Mouse (Mus musculus) limb, embryonic 14.5 days (tissue): ENCODE results near the gene Gli1. TPM values are rescaled to one million over a fixed set of nuclear protein-coding genes. Genes with fewer than 3 reads are reported as not detected.

Experiments used
- ATAC-seq: fragments of 200-750 bp; cut with Nextera tagmentation; 2 replicates; pipeline ENCODE4 v1.8.0; 2017; ENCODE audit warnings: low read depth, moderate number of reproducible peaks, moderate TSS enrichment; ENCODE audit not compliant: low FRiP score
- DNase-seq: peaks from one replicate; pipeline ENCODE4 v3.0.0-alpha.2; 2015; ENCODE audit warnings: low spot score
- H3K27ac ChIP-seq: fragments of 300-500 bp; sonication (generic); replicated peaks from 2 replicates; pipeline ENCODE4 v1.5.1; 2014; ENCODE audit warnings: low read depth, mild to moderate bottlenecking, low read length, moderate library complexity, mixed read lengths
- H3K27me3 ChIP-seq: fragments of 300-500 bp; sonication (generic); 2 replicates; pipeline ENCODE4 v1.6.1; 2014; ENCODE audit warnings: low read length, mixed read lengths; ENCODE audit not compliant: control insufficient read depth, insufficient read depth
- H3K36me3 ChIP-seq: fragments of 300-500 bp; sonication (generic); 2 replicates; pipeline ENCODE4 v1.6.1; 2014; ENCODE audit warnings: mild to moderate bottlenecking, low read length, moderate library complexity, mixed read lengths; ENCODE audit not compliant: control insufficient read depth, insufficient read depth
- H3K4me1 ChIP-seq: fragments of 300-500 bp; sonication (generic); 2 replicates; pipeline ENCODE4 v1.6.1; 2014; ENCODE audit warnings: antibody characterized with exemption, low read length, mixed read lengths; ENCODE audit not compliant: control insufficient read depth, insufficient read depth
- H3K4me2 ChIP-seq: fragments of 300-500 bp; sonication (generic); replicated peaks from 2 replicates; pipeline ENCODE4 v1.6.1; 2014; ENCODE audit warnings: low read depth, mild to moderate bottlenecking, low read length, moderate library complexity; ENCODE audit not compliant: severe bottlenecking
- H3K4me3 ChIP-seq: fragments of 300-500 bp; sonication (generic); replicated peaks from 2 replicates; pipeline ENCODE4 v1.5.1; 2014; ENCODE audit warnings: low read length
- H3K9ac ChIP-seq: fragments of 300-500 bp; sonication (generic); 2 replicates; pipeline ENCODE4 v1.6.1; 2014; ENCODE audit warnings: mild to moderate bottlenecking, low read depth, low read length, moderate library complexity; ENCODE audit not compliant: severe bottlenecking
- H3K9me3 ChIP-seq: fragments of 300-500 bp; sonication (generic); 2 replicates; pipeline ENCODE4 v1.6.1; 2016; ENCODE audit warnings: low read length; ENCODE audit not compliant: control insufficient read depth
- POLR2A ChIP-seq: fragments of 200-500 bp; IDR thresholded peaks from 2 replicates; pipeline ENCODE4 v1.8.0; 2012; ENCODE audit warnings: inconsistent platforms, mild to moderate bottlenecking, moderate library complexity, borderline replicate concordance; ENCODE audit not compliant: insufficient read depth, insufficient read length; ENCODE audit errors: extremely low read depth
- WGBS: fragments of 180-500 bp; shearing (Covaris S2); extraction: QIAGEN DNeasy Blood & Tissue Kit; methylation state at CpG from one replicate; pipeline ENCODE4 v1.1.7; 2014; 5-methylcytosine and 5-hydroxymethylcytosine counted together
- polyA plus RNA-seq, 2 experiments: library from polyadenylated mRNA; depleted of rRNA in 1 of 2; stranded (reverse) in 1 of 2; unstranded in 1 of 2; fragments of >200 nt; fragmentation: Nextera tagmentation in 1 of 2; extraction: Ambion mirVana in 1 of 2; gene quantifications; 2 replicates each; pipeline versions ENCODE4 v1.2.1 to v1.2.3; 2012 to 2014

Gli1 gene
- polyA plus RNA-seq, 2 experiments, result 16.4 to 118 TPM

DNA sequence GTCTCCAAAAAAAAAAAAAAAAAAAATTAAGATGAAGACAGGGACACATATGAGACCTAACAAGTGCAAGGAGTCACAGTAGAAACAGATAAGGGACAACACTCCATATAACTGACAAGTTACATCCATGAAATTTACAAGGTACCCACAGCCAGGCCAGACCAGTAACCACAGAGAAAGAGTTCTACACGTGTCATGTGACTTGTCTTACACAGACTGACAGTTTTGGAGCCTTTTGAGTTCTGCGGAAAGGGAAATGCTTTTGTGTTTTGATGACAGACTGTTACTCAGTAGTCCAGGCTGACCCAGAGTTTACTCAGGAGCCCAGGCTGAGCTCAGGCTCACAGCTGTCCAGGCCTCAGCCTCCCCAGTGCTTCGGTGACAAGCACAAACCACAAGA, 1.3 kb upstream of the Gli1 start:
- Histone ChIP-seq H3K27ac (no peak overlapping the region), H3K9me3 (no peaks in the 10 kb centered on the region), H3K9ac (no peak overlapping the region), H3K27me3 (no peaks in the 10 kb centered on the region), H3K4me2 (no peak overlapping the region), H3K36me3 (no peaks in the 10 kb centered on the region), H3K4me1 (no peaks in the 10 kb centered on the region), H3K4me3 (no peak overlapping the region)
- no peak for TF ChIP-seq POLR2A
- WGBS, result 71% methylated on average over 3 of the region's 3 CpGs
- no peak for DNase-seq
- no peak for ATAC-seq

GRCm38 (mm10) chr10:127341360-127341690, 449 bp downstream of the Gli1 start:
- peak overlapping the region; percentile 59 for H3K9ac ChIP-seq
- WGBS, result 0% methylated on average over 8 of the region's 11 CpGs
- no peaks in the 10 kb centered on the region for H3K9me3 ChIP-seq
- TF ChIP-seq POLR2A, result no peak
- peaks cover 16% of the 10 kb centered on the region; the same call in 1 of the 2 replicates for H3K36me3 ChIP-seq
- peak overlapping the region; percentile 95 for H3K27ac ChIP-seq
- no peaks in the 10 kb centered on the region for H3K27me3 ChIP-seq
- H3K4me3 ChIP-seq, result peak overlapping the region; percentile 50
- ATAC-seq (no peak), DNase-seq (no peak)
- peak overlapping the region; percentile 92 for H3K4me2 ChIP-seq
- no peaks in the 10 kb centered on the region for H3K4me1 ChIP-seq

DNA sequence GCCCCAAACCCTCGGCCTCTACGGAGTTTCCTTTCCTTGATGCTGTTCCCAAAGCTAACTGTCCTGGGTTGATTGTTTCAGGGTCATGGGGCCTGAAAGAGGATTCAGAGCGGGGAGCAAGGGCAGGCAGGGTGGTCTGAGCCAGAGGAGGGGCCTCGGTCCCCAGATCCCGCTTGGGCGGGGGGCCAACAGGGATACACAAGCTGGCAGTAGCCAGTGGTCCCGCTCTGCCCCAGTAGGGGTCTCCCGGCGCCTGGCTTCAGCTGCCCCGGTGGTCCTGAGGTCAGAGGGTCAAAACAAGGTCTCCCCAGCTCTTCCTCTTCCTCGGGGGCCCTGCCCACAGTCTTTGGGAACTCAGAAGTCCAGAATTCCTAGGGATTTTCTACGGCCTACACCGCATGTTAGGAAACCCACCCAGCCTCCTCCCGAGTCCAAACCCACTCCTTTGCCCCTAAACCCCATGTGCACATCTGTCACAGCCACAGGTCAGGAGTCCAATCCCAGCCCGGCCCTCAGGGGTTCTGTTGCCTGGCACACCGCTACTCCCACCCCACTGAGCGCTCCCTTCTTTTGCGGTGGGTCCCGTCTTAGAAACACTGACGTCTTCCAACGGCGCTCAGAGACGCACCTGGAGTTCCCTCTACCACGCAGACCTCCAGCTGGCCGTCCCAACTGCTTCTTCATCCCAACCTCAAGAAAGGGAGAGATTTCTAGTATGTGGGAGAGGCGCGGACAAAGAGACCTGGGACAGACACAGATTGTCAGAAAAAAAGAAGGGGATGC, 1.0 kb downstream of the Gli1 start:
- TF ChIP-seq POLR2A, result no peak
- peak overlapping the region; percentile 59 for H3K9ac ChIP-seq
- under 1% methylated on average over 23 of the region's 27 CpGs for WGBS
- DNase-seq (peak; percentile 44), ATAC-seq (no peak)
- H3K4me3 ChIP-seq, result peak overlapping the region; percentile 50
- no peaks in the 10 kb centered on the region for H3K27me3 ChIP-seq
- H3K4me2 ChIP-seq, result peak overlapping the region; percentile 92
- peaks cover 22% of the 10 kb centered on the region; the same call in 1 of the 2 replicates for H3K36me3 ChIP-seq
- peak overlapping the region; percentile 95 for H3K27ac ChIP-seq
- H3K4me1 ChIP-seq, result no peaks in the 10 kb centered on the region
- H3K9me3 ChIP-seq, result no peaks in the 10 kb centered on the region

GRCm38 (mm10) chr10:127339683-127340576, 1.8 kb downstream of the Gli1 start:
- under 1% methylated on average over 40 of the region's 42 CpGs for WGBS
- H3K9me3 ChIP-seq, result no peaks in the 10 kb centered on the region
- no peaks in the 10 kb centered on the region for H3K27me3 ChIP-seq
- no peak for TF ChIP-seq POLR2A
- ATAC-seq, result peak; percentile 62
- H3K27ac ChIP-seq, result peak overlapping the region; percentile 95
- peaks cover 29% of the 10 kb centered on the region for H3K36me3 ChIP-seq
- DNase-seq, result peak; percentile 79
- no peaks in the 10 kb centered on the region for H3K4me1 ChIP-seq
- H3K4me2 ChIP-seq, result peak overlapping the region; percentile 92
- peak overlapping the region; percentile 59 for H3K9ac ChIP-seq
- H3K4me3 ChIP-seq, result peak overlapping the region; percentile 50

GRCm38 (mm10) chr10:127338930-127339682, 2.7 kb downstream of the Gli1 start:
- ATAC-seq, result peak; percentile 74
- Histone ChIP-seq H3K4me2 (peak overlapping the region; percentile 92), H3K27ac (peak overlapping the region; percentile 95), H3K36me3 (peaks cover 33% of the 10 kb centered on the region), H3K4me1 (no peaks in the 10 kb centered on the region), H3K9ac (peak overlapping the region; percentile 59), H3K9me3 (no peaks in the 10 kb centered on the region), H3K4me3 (peak overlapping the region; percentile 50), H3K27me3 (no peaks in the 10 kb centered on the region)
- peak; percentile 96 for DNase-seq
- peak; percentile 47; the same call in 1 of the 2 replicates for TF ChIP-seq POLR2A
- WGBS, result under 1% methylated on average over 31 of the region's 31 CpGs
